Mouse (Mus musculus): Measurements from ENCODE around the gene Guca1b. TPM values are rescaled to one million over a fixed set of nuclear protein-coding genes. Genes with fewer than 3 reads are reported as not detected.
A peak's percentile ranks its signal among the peaks of the same experiment; 100 is the strongest.

Guca1b gene
- under 1 TPM; 0.61 to 0.73 TPM for total RNA-seq (2021)
- long read RNA-seq, experiment 1 = 0 reads
- long read RNA-seq, experiment 2 = 0 reads

- DNase-seq (ENCODE audit: low spot score in 2 of 2) = no peak
Observed at GRCm38 (mm10) chr17:47385145-47385544, at the start of gene Guca1b. Gene Guca1b, plus strand, starts transcription at chr17:47385393.

GRCm38 (mm10) chr17:47343121-47343520 is 42.1 kb upstream of the Guca1b start:
- no peak for DNase-seq (ENCODE audit: low spot score in 2 of 2)

- DNase-seq (ENCODE audit: low spot score in 2 of 2) = no peak
Observed at GRCm38 (mm10) chr17:47349721-47350319, 35.4 kb upstream of the Guca1b start.

- peak in 1 of 2 experiments; percentile 43 for DNase-seq (ENCODE audit: low spot score in 2 of 2)
Observed at GRCm38 (mm10) chr17:47359964-47360363, 25.2 kb upstream of the Guca1b start.

GRCm38 (mm10) chr17:47361343-47361742 is 23.9 kb upstream of the Guca1b start:
- no peak for DNase-seq (ENCODE audit: low spot score in 2 of 2)

GRCm38 (mm10) chr17:47368401-47369086 is 16.6 kb upstream of the Guca1b start, which contains the start of gene Mrps10:
Gene Mrps10, plus strand, starts transcription at chr17:47368887.
- peak; percentile 66 to 85 for DNase-seq (ENCODE audit: low spot score in 2 of 2)

GRCm38 (mm10) chr17:47369087-47369443 is 16.1 kb upstream of the Guca1b start:
- peak in 1 of 2 experiments; percentile 17 for DNase-seq (ENCODE audit: low spot score in 2 of 2)

GRCm38 (mm10) chr17:47371451-47371850 is 13.7 kb upstream of the Guca1b start:
- DNase-seq (ENCODE audit: low spot score in 2 of 2) = peak in 1 of 2 experiments; percentile 50

- no peak for DNase-seq (ENCODE audit: low spot score in 2 of 2)
Observed at GRCm38 (mm10) chr17:47373991-47374390, 11.2 kb upstream of the Guca1b start.

- DNase-seq (ENCODE audit: low spot score in 2 of 2) = no peak
Observed at GRCm38 (mm10) chr17:47376779-47377280, 8.4 kb upstream of the Guca1b start.

- no peak for DNase-seq (ENCODE audit: low spot score in 2 of 2)
Observed at GRCm38 (mm10) chr17:47378133-47378532, 7.1 kb upstream of the Guca1b start.

GRCm38 (mm10) chr17:47381917-47382316 is 3.3 kb upstream of the Guca1b start:
- DNase-seq (ENCODE audit: low spot score in 2 of 2) = no peak

GRCm38 (mm10) chr17:47383266-47383665 is 1.9 kb upstream of the Guca1b start:
- DNase-seq (ENCODE audit: low spot score in 2 of 2) = no peak

GRCm38 (mm10) chr17:47384064-47384463 is 1.1 kb upstream of the Guca1b start:
- no peak for DNase-seq (ENCODE audit: low spot score in 2 of 2)

- DNase-seq (ENCODE audit: low spot score in 2 of 2) = no peak
Observed at GRCm38 (mm10) chr17:47386649-47387048, 1.5 kb downstream of the Guca1b start.

- no peak for DNase-seq (ENCODE audit: low spot score in 2 of 2)
Observed at GRCm38 (mm10) chr17:47394223-47394869, 9.2 kb downstream of the Guca1b start.

- DNase-seq (ENCODE audit: low spot score in 2 of 2) = peak; percentile 35 to 48
Observed at GRCm38 (mm10) chr17:47395376-47395913, 10.3 kb downstream of the Guca1b start.

GRCm38 (mm10) chr17:47399091-47399490 is 13.9 kb downstream of the Guca1b start:
- no peak for DNase-seq (ENCODE audit: low spot score in 2 of 2)

GRCm38 (mm10) chr17:47400451-47400850 is 15.3 kb downstream of the Guca1b start, which contains the start of gene Guca1a:
Gene Guca1a, minus strand, starts transcription at chr17:47400584.
- no peak for DNase-seq (ENCODE audit: low spot score in 2 of 2)

GRCm38 (mm10) chr17:47407717-47408557 is 22.7 kb downstream of the Guca1b start:
- no peak for DNase-seq (ENCODE audit: low spot score in 2 of 2)

GRCm38 (mm10) chr17:47408558-47408898 is 23.3 kb downstream of the Guca1b start:
- peak; percentile 49 to 58 for DNase-seq (ENCODE audit: low spot score in 2 of 2)
